Mouse (Mus musculus) gastrocnemius, postnatal 14 days (tissue): ENCODE measurements around the gene Gapdh. TPM values are rescaled to one million over a fixed set of nuclear protein-coding genes. Genes with fewer than 3 reads are reported as not detected.

Experiments used
- DNase-seq: peaks from one replicate; pipeline ENCODE4 v3.0.0; 2021; ENCODE audit warnings: mixed read lengths
- intact Hi-C: fragments of 180-260 bp; cut with DNase I; formaldehyde crosslinking; loops from one replicate; pipeline ENCODE4 v1.15.1; 2025; ENCODE audit warnings: low total_unique reads
- long read RNA-seq, 2 experiments: library from polyadenylated mRNA; stranded (forward); transcript quantifications; one replicate each; pipeline ENCODE4 v2.0.0; 2021
- total RNA-seq, 2 experiments: library from RNA; stranded (reverse); gene quantifications; 2 replicates each; pipeline ENCODE4 v1.2.3; 2021

Gene Gapdh
- total RNA-seq: over 10,000 TPM in 1 of 2 experiments, 1,000 to 10,000 TPM in 1; 9,479 to 10,041 TPM
- long read RNA-seq, experiment 1, transcript Gapdh-203 (7 exons, 1,420 nt): major isoform, 10 of 48 reads
- long read RNA-seq, experiment 1, transcript Gapdh-213 (1 exons, 3,289 nt): minor isoform, 6 of 48 reads
- long read RNA-seq, experiment 1, partial matches to known transcripts: 7 of 48 reads
- long read RNA-seq, experiment 1, other reads (novel, unspliced or antisense): 25 of 48 reads
- long read RNA-seq, experiment 2, transcript Gapdh-213 (1 exons, 3,289 nt): minor isoform, 8 of 69 reads
- long read RNA-seq, experiment 2, transcript Gapdh-203 (7 exons, 1,420 nt): major isoform, 11 of 69 reads
- long read RNA-seq, experiment 2, partial matches to known transcripts: 5 of 69 reads
- long read RNA-seq, experiment 2, other reads (novel, unspliced or antisense): 45 of 69 reads

- DNase-seq: peak; percentile 92
- intact Hi-C loops: no loop called here
These were observed at the start of gene Gapdh for GRCm38 (mm10) chr6:125166051-125166751. Gene Gapdh (minus strand): TSS chr6:125166467.

GRCm38 (mm10) chr6:125215148-125215954 is 49.1 kb upstream of the Gapdh start, which contains the start of gene Vamp1:
Gene Vamp1 (plus strand): TSS chr6:125215551.
- intact Hi-C loops: loop anchor here (10.0 kb wide), 1 partner anchor 149 kb away; no protein-coding TSS in a partner anchor
- DNase-seq: peak; percentile 88

GRCm38 (mm10) chr6:125213715-125214114 is 47.4 kb upstream of the Gapdh start:
- intact Hi-C loops: loop anchor here (10.0 kb wide), 1 partner anchor 151 kb away; no protein-coding TSS in a partner anchor
- DNase-seq: no peak

- intact Hi-C loops: loop anchor here (10.0 kb wide), 1 partner anchor 152 kb away; no protein-coding TSS in a partner anchor
- DNase-seq: no peak
These were observed 46.9 kb upstream of the Gapdh start for GRCm38 (mm10) chr6:125213129-125213528.

- DNase-seq: no peak
- intact Hi-C loops: loop anchor here (10.0 kb wide), 1 partner anchor 152 kb away; no protein-coding TSS in a partner anchor
These were observed 46.4 kb upstream of the Gapdh start for GRCm38 (mm10) chr6:125212621-125213020.

- no peak for DNase-seq
- intact Hi-C loops: loop anchor here (10.0 kb wide), 1 partner anchor 154 kb away; no protein-coding TSS in a partner anchor
These were observed 44.2 kb upstream of the Gapdh start for GRCm38 (mm10) chr6:125210436-125210835.

GRCm38 (mm10) chr6:125197166-125197565 is 30.9 kb upstream of the Gapdh start:
- intact Hi-C loops: no loop called here
- DNase-seq: no peak

GRCm38 (mm10) chr6:125196301-125196700 is 30.0 kb upstream of the Gapdh start:
- intact Hi-C loops: no loop called here
- DNase-seq: no peak

- intact Hi-C loops: no loop called here
- DNase-seq: no peak
These were observed 29.3 kb upstream of the Gapdh start for GRCm38 (mm10) chr6:125195541-125196075.

- intact Hi-C loops: no loop called here
- no peak for DNase-seq
These were observed 27.1 kb upstream of the Gapdh start for GRCm38 (mm10) chr6:125193390-125193789.

- intact Hi-C loops: no loop called here
- DNase-seq: no peak
These were observed 26.6 kb upstream of the Gapdh start for GRCm38 (mm10) chr6:125192841-125193240.

GRCm38 (mm10) chr6:125192016-125192714 is 25.9 kb upstream of the Gapdh start:
- intact Hi-C loops: no loop called here
- peak; percentile 93 for DNase-seq

GRCm38 (mm10) chr6:125191332-125192015 is 25.2 kb upstream of the Gapdh start, which contains the start of the genes Ncapd2 and Mrpl51:
Gene Ncapd2 (minus strand): TSS chr6:125191701.
Gene Mrpl51 (plus strand): TSS chr6:125191801.
- intact Hi-C loops: no loop called here
- peak; percentile 98 for DNase-seq

GRCm38 (mm10) chr6:125190816-125191215 is 24.5 kb upstream of the Gapdh start:
- intact Hi-C loops: no loop called here
- no peak for DNase-seq

- intact Hi-C loops: no loop called here
These were observed 19.9 kb upstream of the Gapdh start for GRCm38 (mm10) chr6:125186203-125186602.

GRCm38 (mm10) chr6:125182133-125182532 is 15.9 kb upstream of the Gapdh start:
- intact Hi-C loops: no loop called here
- DNase-seq: no peak

More at GRCm38 (mm10) chr6:125186203-125186602, 19.9 kb upstream of the Gapdh start:
- DNase-seq: no peak

- DNase-seq: no peak
- intact Hi-C loops: no loop called here
These were observed 13.3 kb upstream of the Gapdh start for GRCm38 (mm10) chr6:125179601-125180000.

- intact Hi-C loops: no loop called here
These were observed 9.2 kb upstream of the Gapdh start for GRCm38 (mm10) chr6:125175469-125175868.

More at GRCm38 (mm10) chr6:125175469-125175868, 9.2 kb upstream of the Gapdh start:
- DNase-seq: no peak
